Mouse (Mus musculus) liver, embryonic 14.5 days (tissue): Measurements from ENCODE around the gene Krtap12-1.
"Not testable (repeated sequence)": the region's sequence is repeated elsewhere in the genome, so short reads cannot be mapped to it uniquely, and the experiment has no call there.

Source experiments
- CTCF ChIP-seq: IDR thresholded peaks from 2 replicates; pipeline ENCODE4 v1.5.1; 2016; ENCODE audit warnings: antibody characterized with exemption, low read depth, control low read depth
- EP300 ChIP-seq: IDR thresholded peaks from 2 replicates; pipeline ENCODE4 v1.6.1; 2016; ENCODE audit warnings: antibody characterized with exemption, low read depth

DNA sequence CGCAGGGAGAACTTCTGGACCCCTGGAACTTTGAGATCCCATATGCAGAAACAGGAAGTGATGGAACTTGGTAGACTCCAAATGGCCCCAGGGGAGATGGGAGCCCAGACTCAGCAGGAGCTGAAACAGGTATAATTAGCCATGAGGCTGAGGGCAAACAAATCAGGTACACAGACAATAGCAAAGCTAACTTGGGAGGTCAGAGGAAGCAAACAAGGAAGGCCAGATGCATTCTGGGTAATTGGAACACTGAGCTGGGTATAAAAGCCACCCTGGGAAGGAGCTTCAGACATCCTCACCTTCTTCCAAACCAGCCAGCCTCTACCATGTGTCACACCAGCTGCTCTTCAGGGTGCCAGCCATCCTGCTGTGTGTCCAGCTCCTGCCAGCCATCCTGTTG, at the start of gene Krtap12-1:
- TF ChIP-seq EP300, CTCF: not testable (repeated sequence)
